Mouse (Mus musculus) retina, adult 2 months (tissue): Measurements from ENCODE around the gene Ttf1.
"Not testable (repeated sequence)": the region's sequence is repeated elsewhere in the genome, so short reads cannot be mapped to it uniquely, and the experiment has no call there.

Source experiments
- DNase-seq: peaks from one replicate; pipeline ENCODE4 v3.0.0-alpha.2; 2012; ENCODE audit warnings: low read depth, low spot score

The Ttf1 gene

DNA sequence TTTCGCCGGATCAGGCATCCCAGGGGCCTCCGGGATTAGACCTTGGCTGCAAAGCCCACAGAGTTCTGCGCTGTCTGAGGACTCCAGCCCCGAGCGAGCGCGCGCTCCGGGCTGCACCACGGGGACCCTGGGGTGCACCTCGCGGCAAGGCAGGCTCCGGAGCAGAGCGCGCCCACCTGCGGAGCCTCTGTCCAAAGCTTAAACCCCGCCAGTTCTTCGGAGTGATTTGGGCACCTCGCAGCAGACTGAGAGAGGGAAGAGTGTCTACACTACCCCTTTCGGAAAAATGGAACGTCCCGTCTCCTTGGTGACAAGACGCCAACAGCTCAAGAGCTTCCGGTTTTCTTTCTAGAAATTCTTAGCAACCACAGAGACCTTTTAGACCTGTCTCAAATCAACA is 5.1 kb upstream of the Ttf1 start, which contains the start of gene Cfap77:
Gene Cfap77 (minus strand): TSS at position 76 of the 400 bp plus-strand sequence.
- DNase-seq, result no peak

DNA sequence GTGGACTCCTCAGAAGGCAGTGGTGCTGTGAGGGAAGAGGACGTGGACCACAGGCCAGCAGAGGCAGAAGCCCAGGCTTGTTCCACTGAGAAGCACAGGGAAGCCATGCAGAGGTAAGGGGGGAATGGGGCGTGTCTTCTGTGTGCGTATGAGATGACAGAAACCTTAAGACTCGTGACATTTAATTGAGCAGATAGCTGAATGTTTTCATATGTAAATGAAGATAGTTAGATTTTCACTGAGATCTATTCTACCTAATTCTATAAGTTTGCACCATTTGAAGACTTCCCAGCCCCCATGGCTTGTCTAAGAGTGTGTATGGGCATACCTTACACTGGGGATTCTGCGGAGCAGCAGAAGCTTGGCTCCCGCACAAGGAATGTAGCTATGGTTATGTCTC is 5.7 kb downstream of the Ttf1 start:
- no peak for DNase-seq

DNA sequence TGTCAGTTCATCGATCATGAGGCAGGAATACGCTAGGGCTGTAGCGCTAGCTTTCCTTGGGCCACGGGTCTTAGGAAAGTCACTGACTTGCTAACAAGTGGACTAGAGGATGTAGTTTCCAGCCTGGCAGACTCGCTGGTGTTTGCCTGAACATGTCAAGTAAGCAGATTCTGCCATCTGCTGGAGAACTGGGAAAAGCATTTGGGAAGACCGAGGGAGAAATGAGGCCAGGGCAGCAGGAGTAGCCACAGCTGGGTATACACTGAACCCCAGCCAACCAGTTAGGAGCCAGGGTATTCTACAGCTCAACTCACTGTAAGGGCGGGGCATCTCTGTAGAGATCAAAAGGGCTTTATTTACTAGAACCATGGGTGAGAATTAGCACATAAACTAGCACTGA is 6.3 kb downstream of the Ttf1 start:
- DNase-seq, result no peak

DNA sequence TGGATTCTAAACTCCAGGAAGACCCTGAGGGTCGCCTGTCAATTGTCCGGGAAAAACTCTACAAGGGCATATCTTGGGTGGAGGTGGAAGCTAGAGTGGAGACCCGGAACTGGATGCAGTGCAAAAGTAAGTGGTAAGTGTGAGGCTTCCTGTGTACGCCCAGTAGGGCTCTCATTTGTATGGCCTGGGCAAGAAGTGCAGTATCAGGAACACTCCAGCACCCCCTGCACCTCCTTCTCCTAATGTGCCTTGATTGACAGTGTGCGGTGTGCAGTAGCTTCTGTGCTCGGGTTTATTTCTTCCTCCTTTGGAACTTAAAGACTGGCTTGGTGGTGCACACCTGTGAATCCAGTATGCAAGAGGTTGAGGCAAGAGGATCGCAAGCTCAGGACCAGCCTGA is 14.6 kb downstream of the Ttf1 start:
- no peak for DNase-seq

DNA sequence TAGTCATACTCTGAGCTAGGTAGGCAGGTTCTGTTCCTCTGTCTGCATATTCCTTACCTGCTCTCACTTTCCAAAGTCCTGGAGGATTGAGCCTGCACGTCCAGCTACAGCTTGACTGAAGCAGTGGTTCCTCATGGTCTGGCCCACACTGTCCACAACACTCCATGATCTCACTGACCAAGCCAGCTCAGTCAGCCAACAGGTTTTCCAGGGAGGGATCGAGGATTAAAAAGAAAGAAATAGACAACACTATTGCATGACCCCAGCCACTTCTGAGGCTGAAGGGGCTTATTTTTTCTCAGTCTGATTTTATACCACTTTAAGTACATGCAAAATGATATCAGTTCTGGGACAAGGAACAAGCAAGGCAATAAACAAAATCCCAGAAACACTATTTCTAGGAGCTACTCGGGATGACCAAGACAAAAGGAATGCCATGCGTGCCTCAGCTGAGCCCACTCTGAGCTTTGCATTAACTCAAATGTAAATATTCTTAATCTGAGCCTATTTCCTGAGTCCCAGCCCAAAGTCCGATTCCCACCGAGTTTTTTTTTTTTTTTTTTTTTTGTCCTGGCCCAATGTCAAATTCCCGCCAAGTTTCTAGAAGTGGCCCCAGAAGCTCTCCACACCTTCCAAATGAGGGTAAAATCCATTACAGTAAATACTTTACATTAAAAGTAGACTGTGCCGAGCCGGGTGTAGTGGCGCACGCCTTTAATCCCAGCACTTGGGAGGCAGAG is 15.4 kb downstream of the Ttf1 start:
- DNase-seq, result no peak

DNA sequence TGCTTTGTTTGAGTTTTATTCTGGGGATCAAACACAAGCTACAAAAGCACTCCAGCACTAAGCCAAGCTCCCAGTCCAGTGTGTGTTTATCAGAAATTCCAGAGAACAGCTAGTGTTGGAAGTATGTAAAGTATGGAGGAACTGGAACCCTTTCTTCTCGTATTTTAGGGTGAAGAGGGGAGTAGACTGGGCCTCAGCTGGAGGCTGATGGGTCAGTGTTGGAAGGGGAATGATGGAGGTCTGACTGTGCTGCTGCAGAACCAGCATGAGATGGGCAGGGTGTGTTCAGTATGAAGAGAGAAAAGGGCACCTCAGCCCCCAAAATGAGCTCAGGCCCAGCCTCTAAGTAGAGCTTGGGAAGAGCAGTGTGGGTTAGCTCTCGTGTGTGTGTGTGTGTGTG is 16.2 kb downstream of the Ttf1 start:
- DNase-seq, result no peak

DNA sequence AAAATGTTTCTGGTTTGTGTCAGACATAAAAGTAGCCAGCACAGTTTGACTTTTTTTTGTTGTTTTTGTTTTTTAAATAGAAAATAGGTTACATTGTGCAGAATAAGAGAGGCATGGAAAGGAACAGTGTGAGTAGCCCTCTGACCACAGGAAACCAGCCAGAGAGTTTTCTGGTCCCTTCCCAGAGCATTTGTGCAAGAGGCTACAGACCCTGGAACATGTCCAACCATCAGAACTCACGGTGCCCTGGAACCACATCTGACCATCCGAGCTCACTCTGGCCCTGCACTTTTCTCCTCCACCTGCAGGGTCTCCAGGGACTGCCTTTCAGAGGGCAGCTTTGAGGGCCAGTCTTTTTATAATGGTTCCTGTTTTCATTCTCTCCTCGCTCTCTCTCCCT is 21.9 kb downstream of the Ttf1 start:
- DNase-seq, result no peak

DNA sequence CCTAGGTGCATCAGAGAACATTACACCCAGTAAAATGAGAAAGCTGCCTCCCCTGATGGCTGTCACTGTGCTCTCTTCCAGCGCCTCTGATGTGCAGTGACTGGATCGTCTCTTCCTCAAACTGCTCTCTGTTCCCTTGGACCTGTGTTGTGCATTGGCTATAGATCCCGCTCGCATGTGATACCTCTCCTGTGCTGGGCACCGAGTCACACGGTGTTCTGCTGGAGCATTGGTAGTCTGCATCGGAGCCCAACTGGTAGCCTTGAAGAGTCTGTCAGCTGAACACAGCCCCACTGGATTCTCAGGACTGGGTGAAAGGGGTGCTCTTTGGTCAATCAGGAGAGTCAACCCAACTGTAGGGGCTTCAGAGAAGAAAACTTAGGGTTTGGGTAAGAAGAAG is 26.0 kb downstream of the Ttf1 start:
- DNase-seq, result no peak

DNA sequence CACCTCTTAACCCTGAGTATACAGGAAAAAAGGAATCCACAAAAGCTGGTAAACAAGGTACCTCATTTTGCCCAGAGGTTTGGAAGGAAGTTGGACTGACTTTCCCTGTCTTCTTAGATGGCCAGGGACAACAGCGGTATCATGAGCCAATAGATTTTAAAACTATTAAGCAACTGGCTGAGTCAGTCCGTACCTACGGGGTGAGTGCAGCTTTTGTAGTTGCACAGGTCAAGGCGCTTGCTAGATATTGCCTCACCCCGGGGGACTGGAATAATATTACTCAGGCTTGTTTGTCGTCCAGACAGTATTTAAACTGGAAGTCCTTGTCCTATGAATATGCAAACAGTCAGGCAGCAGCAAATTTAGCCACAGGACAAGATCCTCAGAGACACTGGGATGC is 29.2 kb downstream of the Ttf1 start:
- DNase-seq, result not testable (repeated sequence)

DNA sequence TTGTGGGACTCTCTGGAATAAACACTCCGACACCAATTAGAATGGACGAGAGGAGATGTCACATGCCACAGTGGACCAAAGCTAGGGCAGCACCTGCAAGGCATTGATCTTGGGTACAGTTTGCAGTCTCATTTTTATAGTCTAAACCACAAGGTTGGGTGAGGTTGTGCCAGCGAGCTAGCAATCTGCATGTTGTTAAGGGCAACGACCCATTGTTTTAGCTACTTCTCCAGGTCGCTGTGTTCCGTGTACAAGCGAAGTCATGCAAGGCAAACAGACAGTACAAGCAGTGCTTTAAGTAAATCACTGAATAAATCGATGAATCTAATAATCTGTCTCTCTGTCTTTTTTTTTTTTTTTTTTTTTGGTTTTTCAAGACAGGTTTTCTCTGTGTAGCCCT is 35.6 kb downstream of the Ttf1 start:
- no peak for DNase-seq

DNA sequence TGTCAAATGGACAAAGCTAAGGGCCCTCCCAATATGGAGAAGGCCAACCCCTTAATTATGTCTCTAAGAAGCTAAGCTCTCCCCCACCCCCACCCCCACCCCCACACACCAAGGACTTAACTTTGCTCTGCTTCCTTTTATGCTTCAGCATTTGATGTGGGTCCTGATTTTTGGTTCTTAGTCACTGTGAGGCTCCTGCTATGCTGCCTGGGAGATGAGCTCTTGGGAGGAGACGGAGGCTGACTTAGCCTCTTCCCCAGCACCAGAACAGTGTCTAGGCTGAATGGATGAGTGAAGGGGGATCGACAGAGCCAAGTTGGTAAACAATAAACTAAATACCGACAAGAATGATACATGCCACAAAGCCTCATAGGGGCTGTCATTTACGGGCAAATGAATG is 36.7 kb downstream of the Ttf1 start:
- DNase-seq, result no peak

DNA sequence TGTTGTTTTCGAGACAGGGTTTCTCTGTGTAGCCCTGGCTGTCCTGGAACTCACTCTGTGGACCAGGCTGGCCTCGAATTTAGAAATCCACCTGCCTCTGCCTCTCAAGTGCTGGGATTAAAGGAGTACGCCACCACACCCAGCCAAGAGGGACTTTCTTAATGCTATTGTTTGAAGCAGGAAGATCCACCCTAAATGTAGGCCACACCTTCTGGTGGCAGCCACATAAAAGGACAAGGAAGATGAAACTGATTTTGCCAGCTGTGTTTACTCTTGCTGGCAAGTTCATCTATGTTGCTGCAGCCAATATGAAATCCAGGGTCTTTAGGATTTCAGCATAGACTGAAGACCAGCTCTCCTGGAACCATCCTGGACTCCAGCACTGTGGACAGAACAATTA is 37.4 kb downstream of the Ttf1 start:
- DNase-seq, result no peak

DNA sequence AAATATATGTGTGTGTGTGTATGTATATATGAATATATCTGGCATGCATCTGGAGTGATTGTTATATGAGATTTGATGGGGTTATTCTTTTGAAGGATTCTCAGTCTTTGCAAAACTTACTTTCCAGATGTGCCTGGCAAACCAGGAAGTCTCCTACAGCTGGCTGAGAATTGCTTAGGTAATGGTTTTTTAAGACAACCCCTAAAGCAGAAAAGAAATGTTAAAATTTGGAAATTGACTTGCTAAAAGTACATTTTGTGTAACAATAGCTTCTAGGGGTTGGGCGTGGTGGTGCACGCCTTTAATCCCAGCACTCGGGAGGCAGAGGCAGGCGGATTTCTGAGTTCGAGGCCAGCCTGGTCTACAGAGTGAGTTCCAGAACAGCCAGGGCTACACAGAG is 37.9 kb downstream of the Ttf1 start:
- DNase-seq, result not testable (repeated sequence)

DNA sequence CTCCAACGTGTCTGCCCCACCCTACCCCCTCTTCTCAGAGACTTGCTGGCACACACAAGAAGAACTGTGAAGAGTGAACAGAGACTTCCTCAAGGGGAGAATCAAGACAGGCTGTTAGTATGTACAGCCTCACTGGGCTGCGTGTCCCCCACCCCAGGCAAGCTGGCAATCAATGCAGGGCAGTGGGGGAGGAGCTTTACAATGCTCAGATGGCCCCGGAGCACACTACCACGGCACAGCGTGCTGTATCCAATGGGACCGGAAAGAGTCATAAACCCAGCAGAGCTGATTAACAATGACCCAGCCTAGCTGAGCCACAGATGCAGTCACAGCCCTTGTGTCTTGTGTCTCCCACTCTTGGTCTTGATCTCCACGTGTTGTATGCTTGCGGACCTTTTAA is 38.7 kb downstream of the Ttf1 start:
- DNase-seq, result no peak

DNA sequence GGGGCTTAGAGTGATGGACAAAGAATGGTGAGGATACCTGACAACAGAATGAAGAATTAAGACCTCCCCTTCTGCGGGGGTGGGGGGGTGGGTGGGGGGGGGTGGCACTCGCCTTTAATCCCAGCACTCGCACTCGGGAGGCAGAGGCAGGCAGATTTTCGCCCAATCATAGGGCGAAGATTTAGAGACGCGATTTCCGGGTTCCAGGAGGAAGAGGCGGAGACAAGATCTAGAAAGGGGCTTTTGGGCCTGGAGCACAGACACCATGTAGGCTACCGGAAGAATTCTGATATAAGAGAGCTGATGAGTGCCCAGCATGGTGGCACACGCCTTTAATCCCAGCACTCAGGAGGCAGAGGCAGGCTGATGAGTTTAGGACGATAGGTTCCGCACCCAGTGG is 39.6 kb downstream of the Ttf1 start:
- DNase-seq, result no peak

DNA sequence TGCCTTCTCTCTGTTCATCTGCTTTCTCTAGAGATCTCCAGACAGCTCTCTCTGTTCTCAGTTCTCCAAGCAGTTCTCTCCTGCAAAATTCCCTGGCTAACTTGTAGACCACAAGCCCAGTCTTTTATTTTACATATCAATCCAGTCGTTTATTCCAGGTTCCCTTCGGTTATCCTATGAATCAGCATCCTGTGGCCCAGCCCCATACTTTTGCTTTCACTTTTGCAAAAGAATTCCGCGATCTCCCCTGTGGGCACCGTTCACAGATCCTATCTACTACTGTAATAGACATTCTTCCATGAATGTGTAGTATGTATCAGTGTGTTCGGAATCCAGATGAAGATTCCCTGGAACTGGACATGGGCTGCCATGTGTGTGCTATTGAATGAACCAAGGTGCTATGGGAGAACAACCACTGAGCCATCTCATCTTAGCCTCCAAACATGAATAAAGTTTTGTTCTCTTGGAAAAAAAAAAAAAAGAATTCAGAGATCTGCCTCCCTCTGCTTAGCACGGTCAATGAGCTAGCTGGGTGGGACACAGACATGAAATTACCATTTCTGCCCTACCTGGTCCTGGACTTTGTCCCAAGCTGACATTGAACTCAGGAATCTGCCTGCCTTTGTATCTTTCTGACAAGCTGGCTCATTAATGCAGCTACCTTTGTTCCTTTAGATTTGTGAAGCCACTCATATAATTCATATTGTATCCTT is 40.9 kb downstream of the Ttf1 start:
- no peak for DNase-seq

DNA sequence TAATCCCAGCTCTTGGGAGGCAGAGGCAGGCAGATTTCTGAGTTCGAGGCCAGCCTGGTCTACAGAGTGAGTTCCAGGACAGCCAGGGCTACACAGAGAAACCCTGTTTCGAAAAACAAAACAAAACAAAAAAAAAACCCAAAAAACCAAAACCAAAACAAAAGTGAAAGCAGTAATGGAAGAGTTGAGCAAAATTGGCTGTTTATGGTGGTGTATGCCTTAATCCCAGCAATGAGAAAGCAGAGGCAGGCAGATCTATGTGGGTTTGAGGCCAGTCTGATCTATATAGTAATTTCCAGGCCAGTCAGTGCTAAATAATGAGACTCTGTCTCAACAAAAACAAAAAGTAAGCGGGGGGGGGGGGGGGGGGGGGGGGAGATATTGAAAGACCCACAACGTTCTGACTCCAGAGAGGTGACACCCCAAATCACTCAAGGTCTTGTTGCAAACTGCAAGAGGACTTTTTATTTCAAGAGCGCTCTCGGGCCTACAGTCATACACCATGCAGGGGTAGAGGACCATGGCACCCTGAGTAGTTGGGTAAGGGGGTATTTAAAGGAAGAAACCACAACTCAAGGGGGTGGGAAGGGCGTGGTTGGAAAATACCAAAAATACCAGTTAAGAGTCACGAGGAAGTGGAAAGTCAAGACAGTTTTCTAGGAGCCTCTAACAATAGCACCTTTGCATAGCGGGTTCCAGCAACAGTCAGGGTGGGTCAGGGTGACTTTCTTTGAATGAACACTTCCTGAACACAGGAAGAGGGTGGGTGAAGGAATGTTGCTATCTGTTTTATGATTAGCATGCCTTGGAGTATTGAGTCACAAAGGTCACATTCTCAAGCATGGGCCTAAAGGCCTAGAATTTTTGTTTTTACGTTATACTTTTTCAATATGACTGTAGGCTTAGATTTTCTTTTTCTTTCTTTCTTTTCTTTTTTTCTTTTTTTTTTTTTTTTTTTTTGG is 42.6 kb downstream of the Ttf1 start:
- not testable (repeated sequence) for DNase-seq

DNA sequence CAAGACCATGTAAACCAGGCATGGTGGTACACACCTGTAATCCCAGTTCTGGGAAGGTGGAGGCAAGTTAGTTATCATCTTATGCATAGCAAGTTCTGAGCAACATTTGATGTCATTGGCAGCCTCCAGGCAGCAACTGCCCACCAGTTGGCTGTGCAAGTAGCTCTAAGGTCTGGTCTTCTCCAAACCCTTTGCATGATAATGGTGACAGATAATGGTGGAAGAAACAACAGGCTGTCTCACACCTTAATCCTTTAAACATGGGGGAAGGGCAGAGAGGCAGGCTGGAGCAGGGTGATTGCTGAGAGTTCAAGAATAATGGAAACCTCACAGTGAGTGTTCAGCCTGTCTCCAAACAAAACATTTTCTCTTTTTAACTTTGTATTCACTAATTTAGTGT is 60.9 kb downstream of the Ttf1 start:
- DNase-seq, result no peak

DNA sequence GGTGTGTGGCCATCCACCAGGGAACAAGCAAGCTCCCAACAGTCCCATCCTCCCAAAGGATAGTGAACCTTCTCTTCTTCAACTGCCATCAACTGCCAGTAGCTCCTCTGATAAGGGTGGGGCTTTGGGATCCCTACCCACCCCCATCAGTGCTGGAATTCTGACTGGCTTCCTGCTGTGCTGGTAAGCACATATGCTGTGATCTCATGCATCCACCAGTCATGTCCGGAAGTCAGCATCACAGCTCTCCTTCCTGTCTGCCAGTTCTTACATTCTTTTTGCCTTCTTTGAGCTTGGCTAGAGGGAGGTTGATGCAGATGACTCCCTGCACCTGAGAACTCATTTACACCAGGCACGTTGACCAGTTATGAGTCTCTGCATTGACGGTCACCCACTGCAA is 62.4 kb downstream of the Ttf1 start:
- no peak for DNase-seq

DNA sequence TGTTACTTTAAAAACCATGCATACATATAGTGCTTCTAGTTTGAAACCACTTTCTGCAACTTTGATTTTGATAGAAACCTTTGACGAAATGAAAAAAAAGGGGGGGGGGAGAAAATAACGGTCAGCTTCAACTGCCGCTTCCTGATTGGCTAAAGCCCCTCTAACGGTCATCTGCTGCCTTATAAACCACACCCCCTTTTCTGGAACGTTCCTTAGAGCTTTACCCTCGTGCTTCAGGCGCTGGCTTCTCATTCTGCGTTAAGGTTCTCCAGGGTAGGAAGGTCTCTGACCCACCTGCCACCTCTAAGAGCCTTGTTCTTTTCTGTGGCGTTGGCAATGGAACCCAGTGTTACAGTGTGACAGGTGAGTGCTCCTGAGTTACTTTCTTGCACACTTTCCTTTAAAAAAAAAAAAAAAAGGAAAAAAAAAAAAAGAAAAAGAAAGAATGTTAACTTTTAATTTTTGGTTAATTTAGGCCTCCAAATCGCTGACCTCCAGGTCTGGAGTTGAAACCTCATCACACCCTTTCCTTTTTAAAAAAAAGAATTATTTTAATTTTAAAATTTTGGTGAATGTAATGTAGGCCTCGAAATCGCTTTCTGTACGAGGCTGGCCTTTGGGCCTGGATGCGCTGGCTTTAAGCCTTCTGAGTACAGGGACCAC is 64.0 kb downstream of the Ttf1 start, which contains the start of gene Setx:
Gene Setx (plus strand): TSS at position 275 of the 663 bp plus-strand sequence.
- DNase-seq, result no peak

DNA sequence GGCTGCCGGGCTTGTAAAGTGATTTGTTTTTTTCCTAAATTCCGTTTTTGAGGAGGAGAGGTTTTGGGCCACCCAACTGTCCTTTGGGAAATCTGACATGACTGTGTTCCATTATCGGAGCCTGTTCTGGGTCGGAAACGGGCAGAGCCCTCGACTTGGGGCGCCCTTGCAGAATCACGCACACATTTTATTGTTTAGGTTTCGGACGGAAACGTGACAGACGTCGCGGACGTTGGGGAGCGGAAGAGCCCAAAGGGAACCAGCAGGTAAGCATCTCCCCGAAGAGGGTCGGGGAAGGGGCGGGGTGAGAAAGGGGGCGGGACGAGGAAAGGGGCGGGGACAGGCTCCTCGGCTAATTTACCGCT is 64.5 kb downstream of the Ttf1 start:
- no peak for DNase-seq
